Mouse (Mus musculus) midbrain, embryonic 14.5 days (tissue): ENCODE data around the gene Cdx2. TPM values are rescaled to one million over a fixed set of nuclear protein-coding genes. Genes with fewer than 3 reads are reported as not detected.

Experiments used
- ATAC-seq: fragments of 200-750 bp; cut with Nextera tagmentation; 2 replicates; pipeline ENCODE4 v1.8.0; 2017; ENCODE audit warnings: moderate number of reproducible peaks, moderate library complexity; ENCODE audit not compliant: low FRiP score, low TSS enrichment
- DNase-seq: peaks from one replicate; pipeline ENCODE4 v3.0.0-alpha.2; 2015
- H3K27ac ChIP-seq: fragments of 300-500 bp; sonication (generic); replicated peaks from 2 replicates; pipeline ENCODE4 v1.5.1; 2014; ENCODE audit warnings: mild to moderate bottlenecking, low read depth, low read length, moderate library complexity
- H3K27me3 ChIP-seq: fragments of 300-500 bp; sonication (generic); 2 replicates; pipeline ENCODE4 v1.6.1; 2014; ENCODE audit warnings: low read length, control low read depth, mixed read lengths; ENCODE audit not compliant: control insufficient read depth, insufficient read depth
- H3K36me3 ChIP-seq: fragments of 300-500 bp; sonication (generic); 2 replicates; pipeline ENCODE4 v1.6.1; 2014; ENCODE audit warnings: low read length, control low read depth; ENCODE audit not compliant: control insufficient read depth, insufficient read depth
- H3K4me1 ChIP-seq: fragments of 300-500 bp; sonication (generic); 2 replicates; pipeline ENCODE4 v1.6.1; 2014; ENCODE audit warnings: mild to moderate bottlenecking, antibody characterized with exemption, low read length, control low read depth; ENCODE audit not compliant: control insufficient read depth, insufficient read depth
- H3K4me2 ChIP-seq: fragments of 300-500 bp; sonication (generic); 2 replicates; pipeline ENCODE4 v1.6.1; 2014; ENCODE audit warnings: mild to moderate bottlenecking, low read length, moderate library complexity
- H3K4me3 ChIP-seq: fragments of 300-500 bp; sonication (generic); replicated peaks from 2 replicates; pipeline ENCODE4 v1.5.1; 2014; ENCODE audit warnings: low read depth, low read length
- H3K9ac ChIP-seq: fragments of 300-500 bp; sonication (generic); replicated peaks from 2 replicates; pipeline ENCODE4 v1.6.1; 2014; ENCODE audit warnings: mild to moderate bottlenecking, low read length, moderate library complexity
- H3K9me3 ChIP-seq: fragments of 300-500 bp; sonication (generic); 2 replicates; pipeline ENCODE4 v1.6.1; 2016; ENCODE audit warnings: low read length, control low read depth, mixed read lengths; ENCODE audit not compliant: control insufficient read depth
- WGBS: fragments of 180-500 bp; shearing (Covaris S2); extraction: QIAGEN DNeasy Blood & Tissue Kit; methylation state at CpG from one replicate; pipeline ENCODE4 v1.1.7; 2014; 5-methylcytosine and 5-hydroxymethylcytosine counted together
- microRNA-seq: library from miRNA; unstranded; fragments of <30 nt; microRNA quantifications from one replicate; pipeline ENCODE4, GENCODE M21; 2016
- polyA plus RNA-seq: library from polyadenylated mRNA; unstranded; fragments of >200 nt; fragmentation: Nextera tagmentation; extraction: Ambion mirVana; gene quantifications from 2 replicates; pipeline ENCODE4 v1.2.1, GENCODE M21; 2014

Cdx2 gene
- polyA plus RNA-seq, 1 experiment from 2014 or later = not detected

- no peak overlapping the region for H3K4me2 ChIP-seq
- no peaks in the 10 kb centered on the region for H3K9me3 ChIP-seq
- no peak overlapping the region for H3K4me3 ChIP-seq
- no peak overlapping the region for H3K9ac ChIP-seq
- no peak for ATAC-seq
- DNase-seq = no peak
- peaks cover 10% of the 10 kb centered on the region for H3K27me3 ChIP-seq
- no peak overlapping the region for H3K27ac ChIP-seq
- 85% methylated on average over 1 of the region's 1 CpGs for WGBS
- H3K36me3 ChIP-seq = no peaks in the 10 kb centered on the region
- no peaks in the 10 kb centered on the region for H3K4me1 ChIP-seq
These were observed 46.9 kb downstream of the Cdx2 start for GRCm38 (mm10) chr5:147260189-147260588.

Small RNA genes lying within 50 kb of the gene (microRNA-seq; reads per million reads assigned to microRNA genes)
- not detected for gene Mir7k

Other genes with a start within 250 kb of the Cdx2 start
- gene Lnx2, start 230.7 kb downstream of the Cdx2 start, polyA plus RNA-seq = 4.1 and 5.2 TPM in 2 replicates
- 102 and 107 TPM in 2 replicates for gene Polr1d, start 230.2 kb downstream of the Cdx2 start, polyA plus RNA-seq
- gene Gsx1, start 118.6 kb downstream of the Cdx2 start, polyA plus RNA-seq = 5.7 and 8.6 TPM in 2 replicates
- gene Pdx1, start 37.3 kb downstream of the Cdx2 start, polyA plus RNA-seq = not detected in 2 replicates
- not detected in 2 replicates for gene Urad, start 15.2 kb upstream of the Cdx2 start, polyA plus RNA-seq
- gene Flt3, start 93.2 kb upstream of the Cdx2 start, polyA plus RNA-seq = 0.27 and 0.34 TPM in 2 replicates
- 64.8 and 69.5 TPM in 2 replicates for gene Pan3, start 122.9 kb upstream of the Cdx2 start, polyA plus RNA-seq